ENCODE assay signal across 8 mouse cellular contexts in genomic region chr11:32383341-32384134, GRCm38 (mm10). TPM values are rescaled to one million over a fixed set of nuclear protein-coding genes. Genes with fewer than 3 reads are reported as not detected.
A peak's percentile ranks its signal among the peaks of the same experiment; 100 is the strongest.
DNase-seq lines count a peak whose midpoint lies in the region; ATAC-seq and TF ChIP-seq lines count a peak whose summit lies in the region.

No protein-coding gene starts in this region.

- H3K4me3 ChIP-seq in hindbrain, embryonic 16.5 days (ENCODE audit: low read length) = no peak overlapping the region
- no peak overlapping the region for H3K4me3 ChIP-seq in limb, embryonic 14.5 days (replicated peaks; ENCODE audit: low read length)
- H3K4me3 ChIP-seq in neural tube, embryonic 14.5 days (ENCODE audit: low read depth, low read length) = no peak overlapping the region

- H3K4me2 ChIP-seq in hindbrain, embryonic 16.5 days (ENCODE audit: low read length) = no peak overlapping the region
- H3K4me2 ChIP-seq in limb, embryonic 14.5 days (replicated peaks; ENCODE audit: low read depth, low read length, severe bottlenecking) = 0 out of 2 replicates have a peak overlapping the region, but pooled peaks have one; percentile 6
- no peak overlapping the region for H3K4me2 ChIP-seq in neural tube, embryonic 14.5 days (ENCODE audit: low read depth, low read length)

- 9% methylated on average over 9 of the region's 10 CpGs for WGBS in hindbrain, embryonic 16.5 days
- 22% methylated on average over 8 of the region's 10 CpGs for WGBS in limb, embryonic 14.5 days
- 4% methylated on average over 10 of the region's 10 CpGs for WGBS in neural tube, embryonic 14.5 days

- H3K9me3 ChIP-seq in hindbrain, embryonic 16.5 days (ENCODE audit: control insufficient read depth, low read length) = no peaks in the 10 kb centered on the region
- H3K9me3 ChIP-seq in limb, embryonic 14.5 days (ENCODE audit: control insufficient read depth, low read length) = no peaks in the 10 kb centered on the region
- H3K9me3 ChIP-seq in neural tube, embryonic 14.5 days (ENCODE audit: control insufficient read depth, low read length) = no peaks in the 10 kb centered on the region

- no peaks in the 10 kb centered on the region for H3K27me3 ChIP-seq in hindbrain, embryonic 16.5 days (replicated peaks; ENCODE audit: control insufficient read depth, insufficient read depth, low read length)
- H3K27me3 ChIP-seq in limb, embryonic 14.5 days (ENCODE audit: control insufficient read depth, insufficient read depth, low read length) = no peaks in the 10 kb centered on the region
- no peaks in the 10 kb centered on the region for H3K27me3 ChIP-seq in neural tube, embryonic 14.5 days (ENCODE audit: control insufficient read depth, insufficient read depth, low read length)

- TF ChIP-seq POLR2A in brain, embryonic 14.5 days (IDR thresholded peaks at IDR 0.05; ENCODE audit: borderline replicate concordance, extremely low read depth, insufficient read depth, insufficient read length, poor library complexity, severe bottlenecking) = no peak
- TF ChIP-seq POLR2A in limb, embryonic 14.5 days (IDR thresholded peaks at IDR 0.05; ENCODE audit: borderline replicate concordance, extremely low read depth, insufficient read depth, insufficient read length) = no peak

- H3K36me3 ChIP-seq in hindbrain, embryonic 16.5 days (ENCODE audit: control insufficient read depth, insufficient read depth, low read length) = peaks cover 3% of the 10 kb centered on the region
- H3K36me3 ChIP-seq in limb, embryonic 14.5 days (ENCODE audit: control insufficient read depth, insufficient read depth, low read length) = peaks cover 46% of the 10 kb centered on the region
- peaks cover 22% of the 10 kb centered on the region for H3K36me3 ChIP-seq in neural tube, embryonic 14.5 days (ENCODE audit: control insufficient read depth, insufficient read depth, low read length)

- no peak overlapping the region for H3K9ac ChIP-seq in hindbrain, embryonic 16.5 days (ENCODE audit: low read depth, low read length)
- H3K9ac ChIP-seq in limb, embryonic 14.5 days (ENCODE audit: low read depth, low read length, severe bottlenecking) = no peak overlapping the region
- H3K9ac ChIP-seq in neural tube, embryonic 14.5 days (replicated peaks; ENCODE audit: low read depth, low read length) = no peak overlapping the region

- ATAC-seq in cerebellum, adult (ENCODE audit: insufficient number of reproducible peaks, low FRiP score, low TSS enrichment) = peak; percentile 49; the same call in 1 of the 2 replicates
- ATAC-seq in hindbrain, embryonic 16.5 days = peak; percentile 95
- peak; percentile 86 for ATAC-seq in limb, embryonic 14.5 days (ENCODE audit: low FRiP score, low read depth)
- ATAC-seq in neural tube, embryonic 14.5 days (ENCODE audit: low read depth) = peak; percentile 83
- ATAC-seq in megakaryocyte, adult 5-6 weeks (ENCODE audit: poor library complexity, severe bottlenecking) = no peak

- H3K27ac ChIP-seq in hindbrain, embryonic 16.5 days (ENCODE audit: low read depth, low read length) = peak overlapping the region; percentile 40
- peak overlapping the region; percentile 87 for H3K27ac ChIP-seq in limb, embryonic 14.5 days (replicated peaks; ENCODE audit: low read depth, low read length)
- H3K27ac ChIP-seq in neural tube, embryonic 14.5 days (ENCODE audit: low read depth, low read length) = peak overlapping the region; percentile 57

- TF ChIP-seq CTCF in brain, embryonic 14.5 days (IDR thresholded peaks at IDR 0.05; ENCODE audit: borderline replicate concordance, extremely low read depth, insufficient read depth, insufficient read length) = no peak

- no peaks in the 10 kb centered on the region for H3K4me1 ChIP-seq in hindbrain, embryonic 16.5 days (ENCODE audit: control insufficient read depth, insufficient read depth, low read depth, low read length)
- H3K4me1 ChIP-seq in limb, embryonic 14.5 days (ENCODE audit: control insufficient read depth, insufficient read depth, low read length) = peaks cover 15% of the 10 kb centered on the region
- H3K4me1 ChIP-seq in neural tube, embryonic 14.5 days (ENCODE audit: control insufficient read depth, insufficient read depth, low read length) = peaks cover 4% of the 10 kb centered on the region; the same call in 1 of the 2 replicates

- no peak for DNase-seq in cerebellum, adult 8-10 months
- DNase-seq in brain, embryonic 14.5 days (ENCODE audit: low read depth) = peak; percentile 91
- peak; percentile 47 for DNase-seq in gastrocnemius, postnatal 10 days
- peak; percentile 92 for DNase-seq in limb, embryonic 14.5 days (ENCODE audit: low spot score)

RNA-seq across cellular contexts. Expression of gene Sh3pxd2b, which starts 35.9 kb away (rescaled TPM):
- polyA plus RNA-seq in brain, embryonic 14.5 days (2012; rRNA removed) = 33.3 and 48.4 TPM in 2 replicates
- 10 to 100 TPM; 25.1 to 32.5 TPM for total RNA-seq in gastrocnemius, postnatal 10 days (2021)
- 15.8 and 20.1 TPM in 2 replicates for polyA plus RNA-seq in hindbrain, embryonic 16.5 days (2015; fragmentation: Nextera tagmentation; extraction: Ambion mirVana)
- polyA plus RNA-seq in limb, embryonic 14.5 days (2012; rRNA removed) = 44.3 and 52.8 TPM in 2 replicates
- 31.5 and 31.8 TPM in 2 replicates for polyA plus RNA-seq in limb, embryonic 14.5 days (2014; fragmentation: Nextera tagmentation; extraction: Ambion mirVana)
- polyA plus RNA-seq in neural tube, embryonic 14.5 days (2014; fragmentation: Nextera tagmentation; extraction: Ambion mirVana) = 21.3 and 23.1 TPM in 2 replicates
- total RNA-seq in megakaryocyte, adult 5-6 weeks (2015) = 5.3 and 7.0 TPM in 2 replicates
- total RNA-seq in megakaryocyte, adult 5-6 weeks (2017) = 2.4 and 2.9 TPM in 2 replicates
